Mouse (Mus musculus) regulatory T cell (primary cell): ENCODE results near the gene Tulp4.

Experiments
- in situ Hi-C: fragments of 300-600 bp; cut with MboI, MseI; formaldehyde crosslinking; loops from one replicate; pipeline ENCODE4 v1.15.1; 2025; ENCODE audit warnings: high pct_unique_total_duplicates

Tulp4 gene

DNA sequence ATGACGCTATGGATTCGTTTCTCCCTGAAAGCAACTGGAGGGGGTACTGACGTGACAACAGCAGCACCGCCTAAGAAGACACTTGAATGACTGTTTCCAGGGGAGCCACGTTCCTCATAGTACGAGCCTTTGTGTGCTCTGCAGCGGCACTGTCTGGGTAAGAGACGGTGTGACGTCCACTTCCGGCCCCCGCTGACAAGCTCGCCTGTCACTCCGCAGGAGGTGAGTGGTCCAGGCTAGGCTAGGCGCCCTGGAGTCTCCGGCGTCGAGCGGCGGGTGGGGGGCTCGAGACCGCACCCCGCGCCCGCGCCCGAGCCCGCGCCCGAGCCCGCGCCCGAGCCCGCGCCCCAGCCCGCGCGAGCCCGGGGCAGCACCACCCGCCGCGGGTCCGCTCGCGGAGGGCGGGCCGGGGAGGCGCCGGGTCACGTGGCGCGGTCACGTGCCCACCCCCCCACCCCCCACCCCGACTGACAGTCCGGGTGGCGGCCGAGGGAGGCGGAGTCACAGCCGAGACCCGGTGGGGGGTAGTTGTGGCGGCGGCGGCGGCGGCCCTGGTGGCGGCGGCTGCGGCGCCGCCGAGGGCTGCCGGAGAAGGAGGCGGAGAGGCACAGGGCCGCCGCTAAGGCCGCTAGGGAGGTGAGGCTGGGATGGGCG is at the start of gene Tulp4:
TSS of gene Tulp4 (plus strand) at position 77 of the 654 bp plus-strand sequence.
- in situ Hi-C loops = no loop called here

DNA sequence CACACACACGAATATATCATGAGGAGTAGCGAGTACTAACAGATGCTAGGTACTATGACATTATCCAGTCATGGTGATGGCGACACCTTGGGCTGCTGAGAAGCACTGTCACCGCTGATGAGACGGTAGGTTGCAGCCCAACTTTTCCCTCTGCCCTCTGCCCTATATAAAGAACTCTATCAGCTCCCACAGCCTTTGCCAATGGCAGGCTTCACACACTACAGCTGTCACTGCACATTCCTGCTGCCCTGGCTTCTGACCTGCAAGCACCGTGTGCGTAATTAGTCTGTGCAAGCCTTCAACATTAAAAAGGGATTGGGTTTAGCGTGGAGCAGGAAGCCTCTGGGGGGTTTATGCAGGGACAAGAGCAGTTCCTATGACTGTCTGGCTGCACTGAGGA is 43.4 kb upstream of the Tulp4 start:
- in situ Hi-C loops = no loop called here

DNA sequence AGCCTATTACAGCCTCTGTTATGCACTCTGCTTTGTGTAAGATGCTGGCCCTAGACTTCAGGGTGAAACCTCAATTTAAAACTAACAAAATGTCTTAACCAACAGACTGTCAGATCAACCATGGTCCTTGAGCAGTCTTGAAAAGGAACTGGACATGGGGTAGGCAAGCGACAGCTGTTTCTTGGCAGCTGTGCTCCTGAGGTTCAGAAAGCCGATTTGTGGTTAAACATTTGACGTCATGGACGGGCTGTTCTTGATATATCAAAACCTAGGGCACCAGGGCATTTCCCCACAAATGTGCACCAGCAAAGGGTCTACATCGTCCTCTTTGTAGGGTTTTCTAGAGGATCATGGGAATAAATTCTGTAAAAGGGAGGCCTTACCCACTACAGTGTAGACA is 42.7 kb upstream of the Tulp4 start:
- in situ Hi-C loops = no loop called here

DNA sequence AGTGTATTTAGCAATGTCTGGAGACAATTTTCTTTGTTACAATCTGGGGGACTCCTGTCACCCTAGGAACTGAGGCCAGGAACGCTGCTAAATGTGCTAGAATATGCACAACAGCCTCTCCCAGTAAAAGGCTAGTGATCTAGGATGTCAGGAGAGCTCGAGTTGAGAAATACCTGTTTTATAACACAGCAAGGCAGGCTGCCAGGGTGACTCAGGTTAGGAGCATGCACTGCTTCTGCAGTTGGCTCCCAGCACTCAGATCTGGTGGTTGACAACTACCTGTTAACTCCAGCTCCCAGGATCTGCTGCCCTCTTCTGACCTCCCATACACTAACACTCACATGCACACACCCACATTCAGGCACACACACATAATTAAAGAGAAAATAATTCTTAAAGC is 40.2 kb upstream of the Tulp4 start:
- in situ Hi-C loops = no loop called here

DNA sequence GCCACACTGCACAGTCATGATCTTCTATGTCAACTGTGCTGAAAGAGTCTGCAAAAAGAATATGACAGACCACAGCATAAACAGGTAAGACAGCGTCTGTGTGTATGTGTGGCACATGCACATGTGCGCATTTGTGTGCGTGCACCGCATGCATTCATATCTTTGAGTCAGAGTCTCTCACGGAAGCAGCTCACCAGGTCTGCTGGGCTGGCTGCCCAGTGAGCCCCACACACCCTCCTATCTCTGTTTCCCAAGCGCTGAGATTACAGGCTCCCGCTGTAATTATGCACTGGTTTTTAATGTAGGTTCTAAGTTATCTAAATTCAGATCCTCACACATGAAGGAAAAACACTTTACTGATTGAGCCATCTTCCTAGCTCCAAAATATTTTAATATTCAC is 38.6 kb upstream of the Tulp4 start:
- in situ Hi-C loops = no loop called here

DNA sequence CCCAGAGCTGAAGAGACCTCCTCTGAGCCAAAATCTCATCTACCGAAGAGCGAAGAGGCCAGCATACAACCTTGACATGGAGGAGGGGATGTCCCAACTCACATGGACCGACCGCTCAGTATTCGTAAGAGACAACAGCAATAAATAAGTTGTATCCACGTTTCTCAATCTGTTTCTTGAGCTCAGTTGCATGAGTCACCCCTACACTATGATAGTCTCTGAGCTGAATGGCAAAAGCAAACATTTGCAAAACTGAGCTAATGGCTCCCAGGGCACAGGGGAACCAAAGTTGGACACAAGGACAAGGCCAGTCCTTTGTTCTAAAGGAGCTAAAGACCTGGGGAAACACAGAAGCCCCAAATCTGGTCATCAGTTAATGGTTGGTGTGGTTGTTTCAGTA is 36.4 kb upstream of the Tulp4 start:
- in situ Hi-C loops = no loop called here

DNA sequence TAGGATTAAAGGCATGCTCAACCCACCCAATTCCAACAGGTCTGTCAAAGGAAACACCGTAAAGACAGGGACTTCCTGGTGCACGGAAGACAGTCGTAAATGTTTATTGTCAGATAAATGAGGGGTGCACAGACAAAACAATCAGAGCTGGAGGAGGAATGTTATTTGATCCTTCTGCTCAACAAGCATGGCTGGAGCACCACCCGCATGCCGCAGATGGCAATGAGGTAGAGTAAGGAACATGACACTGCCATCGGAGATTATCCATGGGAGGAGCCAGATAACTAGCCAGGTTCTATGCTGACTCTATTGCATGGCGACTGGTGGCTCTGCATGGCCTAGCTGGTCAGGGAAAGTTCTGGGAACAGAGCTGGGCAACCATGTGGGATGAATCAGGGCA is 32.8 kb upstream of the Tulp4 start:
- in situ Hi-C loops = no loop called here

DNA sequence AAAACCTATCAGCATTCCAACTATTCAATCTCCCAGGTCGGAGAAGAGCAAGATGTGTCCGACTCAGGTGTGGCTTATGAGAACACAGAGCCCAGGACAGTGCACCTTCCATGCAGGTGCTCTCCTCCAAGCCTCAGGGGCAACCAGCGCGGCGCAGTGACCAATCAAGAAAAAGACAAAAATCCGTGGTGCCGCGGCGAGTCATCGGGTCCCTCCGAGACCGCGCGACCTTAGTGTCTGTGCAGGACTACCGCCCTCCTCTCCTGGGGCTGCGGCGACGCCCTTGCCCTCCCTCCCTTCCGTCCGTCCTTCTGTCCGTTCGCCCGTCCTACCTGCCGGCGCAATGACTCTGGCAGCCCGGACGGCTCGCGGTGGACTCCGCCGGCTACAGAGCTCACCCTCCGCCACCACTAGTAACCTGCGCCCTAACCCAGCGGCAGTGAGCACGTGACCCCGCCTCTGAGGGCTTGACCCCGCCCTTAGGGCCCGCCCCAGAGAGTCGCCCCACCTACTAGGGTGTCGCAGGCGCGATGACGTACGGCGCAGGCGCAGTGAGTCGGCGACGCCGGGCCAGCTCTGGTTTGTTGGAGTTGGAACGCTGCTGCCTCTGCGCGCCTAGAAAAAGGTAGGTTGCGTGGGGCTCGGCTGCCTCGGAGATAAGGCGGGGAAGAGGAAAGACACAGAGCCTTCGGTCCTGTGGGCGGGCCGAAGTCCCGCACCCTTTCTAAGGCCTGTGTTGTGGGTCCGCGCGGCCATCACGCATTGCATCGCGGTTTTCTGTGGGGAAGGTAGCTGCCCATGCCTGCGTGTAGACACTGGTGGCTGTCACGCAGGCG is 26.7 kb upstream of the Tulp4 start, which contains the start of the genes Serac1 and Gtf2h5:
TSS of gene Serac1 (minus strand) at position 455 of the 836 bp plus-strand sequence.
TSS of gene Gtf2h5 (plus strand) at position 500 of the 836 bp plus-strand sequence.
- in situ Hi-C loops = no loop called here

DNA sequence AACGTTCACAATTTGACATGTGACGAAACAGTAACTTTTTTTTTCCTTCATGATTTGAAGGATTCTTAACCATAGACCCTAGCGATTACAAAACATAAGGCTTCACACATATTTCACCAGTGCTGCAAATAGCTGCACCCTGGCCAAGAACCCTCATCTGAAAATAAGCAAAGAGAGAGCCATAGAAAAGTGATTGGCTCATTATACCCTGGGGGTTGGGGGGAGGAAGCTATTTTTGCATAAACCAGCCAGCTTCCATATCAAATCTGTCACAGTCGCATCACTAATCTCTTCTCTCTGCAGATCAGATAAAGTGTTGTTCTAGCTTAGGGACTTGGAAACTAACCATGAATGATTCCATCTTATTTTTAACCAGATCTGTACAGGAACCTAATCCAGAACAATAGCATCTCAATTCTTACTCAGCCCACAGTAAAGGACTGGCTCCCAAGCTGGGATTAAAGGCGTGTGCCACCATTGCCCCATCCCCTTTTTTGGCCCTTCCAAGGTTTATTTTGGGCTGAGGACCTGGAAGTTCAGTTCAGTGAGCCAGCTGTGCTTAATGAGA is 22.8 kb upstream of the Tulp4 start:
- in situ Hi-C loops = no loop called here

DNA sequence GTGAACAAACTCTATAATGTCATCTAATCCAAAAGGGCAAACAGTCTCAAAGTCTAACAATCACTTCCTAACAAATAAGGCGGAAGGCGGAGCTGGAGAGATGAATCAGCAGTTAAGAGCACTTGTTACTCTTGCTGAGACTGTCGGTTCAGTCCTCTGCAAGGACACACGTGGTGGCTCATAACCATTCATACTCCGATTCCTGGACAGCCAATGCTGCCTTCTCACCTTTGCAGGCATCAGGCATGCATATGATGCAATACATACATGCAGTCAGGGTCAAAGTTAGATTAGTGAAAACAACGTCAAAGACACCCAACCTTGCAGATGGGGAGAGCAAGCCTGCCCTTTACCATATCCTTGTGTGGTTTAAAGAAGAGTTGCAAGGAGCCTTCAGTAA is 14.6 kb upstream of the Tulp4 start:
- in situ Hi-C loops = loop anchor here (10.0 kb wide), 1 partner anchor 293 kb away; no protein-coding TSS in a partner anchor

DNA sequence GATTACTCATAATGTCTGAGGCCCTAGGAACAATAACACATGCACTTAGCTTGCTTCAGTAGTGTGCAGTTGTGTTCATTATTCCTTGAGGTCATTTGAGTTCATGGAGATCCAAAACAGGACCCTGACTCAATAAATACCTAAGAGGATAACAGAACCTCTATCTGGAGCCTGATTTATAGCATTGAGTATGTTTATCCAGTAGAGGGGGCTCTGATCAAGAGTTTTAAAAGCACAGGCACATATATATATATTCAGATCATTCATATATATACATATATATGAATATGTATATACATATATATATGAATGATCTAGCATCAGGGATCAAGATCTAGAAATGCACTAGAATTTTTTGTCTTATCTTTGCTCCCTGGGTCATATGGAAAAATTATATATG is 10.7 kb upstream of the Tulp4 start:
- in situ Hi-C loops = loop anchor here (10.0 kb wide), 1 partner anchor 289 kb away; no protein-coding TSS in a partner anchor

DNA sequence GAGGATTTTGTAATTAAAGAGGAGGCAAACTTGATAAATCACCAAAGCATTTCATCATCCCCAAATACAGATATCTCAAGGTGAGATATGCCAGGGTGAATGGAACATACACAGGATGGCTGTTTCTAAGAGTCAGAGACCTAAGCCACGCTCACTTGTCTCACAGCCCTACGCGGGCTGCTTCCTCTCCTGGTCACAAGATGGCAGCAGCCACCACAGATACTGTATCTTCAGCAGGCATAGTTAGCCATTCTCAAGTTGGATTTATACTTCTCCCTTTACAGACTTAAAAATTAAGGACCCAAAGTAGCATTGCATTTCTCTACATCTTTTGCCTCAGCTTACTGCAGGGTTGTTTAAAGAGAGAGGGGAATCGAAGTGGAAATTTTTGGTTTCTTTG is 8.4 kb upstream of the Tulp4 start:
- in situ Hi-C loops = loop anchor here (10.0 kb wide), 1 partner anchor 287 kb away; no protein-coding TSS in a partner anchor

DNA sequence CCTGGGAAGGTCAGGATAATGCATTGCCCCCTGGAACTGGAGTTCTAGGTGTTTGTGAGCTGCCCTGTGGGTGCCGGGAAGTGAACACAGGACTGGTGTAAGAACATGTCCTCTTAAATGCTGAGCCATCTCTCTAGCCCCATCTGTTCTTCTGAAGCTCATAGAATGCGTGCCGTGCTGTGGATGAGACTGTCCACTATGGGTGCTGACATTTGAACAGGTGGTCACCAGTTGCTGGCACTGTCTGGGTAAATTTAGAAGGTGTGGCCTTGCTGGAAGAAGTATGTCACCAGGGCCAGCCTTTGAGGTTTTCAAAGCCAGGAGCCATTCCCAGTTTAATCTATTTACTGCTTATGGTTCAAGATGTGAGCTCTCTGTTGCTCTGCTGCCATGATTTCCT is 4.0 kb upstream of the Tulp4 start:
- in situ Hi-C loops = no loop called here

DNA sequence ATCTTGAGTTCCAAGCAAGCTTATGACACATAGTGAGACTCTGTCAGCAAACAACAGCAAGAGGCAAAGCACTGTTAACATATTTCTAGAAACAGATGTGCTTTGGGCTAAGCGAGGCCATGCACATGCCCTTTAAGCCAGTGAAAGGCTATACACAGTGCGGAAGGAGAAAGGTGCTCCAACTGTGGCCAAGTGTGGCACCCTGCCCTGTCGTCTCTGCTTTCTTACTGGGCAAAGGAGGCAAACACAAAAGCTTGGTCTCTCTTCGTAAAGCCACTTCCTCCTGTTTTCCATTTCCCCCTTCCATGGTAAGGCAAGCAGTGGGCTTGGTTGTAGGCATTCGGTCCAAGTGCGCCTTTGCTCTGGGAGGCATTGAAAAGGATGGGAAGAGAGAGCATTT is 2.7 kb upstream of the Tulp4 start:
- in situ Hi-C loops = no loop called here

DNA sequence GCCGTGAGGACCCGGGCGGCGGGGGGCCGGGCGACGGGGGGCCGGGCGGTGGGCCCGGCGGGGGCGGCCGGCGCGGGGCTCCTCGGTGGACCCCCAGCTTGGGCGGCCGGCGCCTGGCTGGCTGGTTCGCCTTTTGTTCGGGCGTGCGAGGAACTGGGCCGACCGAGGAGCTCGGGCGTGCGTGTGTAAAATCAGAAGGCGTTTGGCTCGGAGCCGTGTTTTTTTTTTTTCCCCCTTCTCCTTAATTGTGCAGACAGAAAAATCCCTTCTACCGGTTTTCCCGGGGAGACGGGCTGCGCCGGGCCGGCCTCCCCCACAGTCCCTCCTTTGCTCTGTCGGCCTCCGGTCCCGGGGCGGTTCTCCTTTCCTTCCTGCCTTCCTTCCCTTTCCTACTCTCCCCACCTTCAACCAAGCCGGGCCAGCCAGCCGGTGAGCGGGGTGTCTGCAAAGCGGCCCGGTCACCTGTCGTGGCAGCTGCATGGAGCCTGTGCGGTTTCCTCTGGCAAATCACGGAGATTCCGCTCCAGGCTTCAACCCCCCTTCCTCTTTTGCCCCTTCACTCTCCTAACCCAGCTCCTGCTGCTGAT is 871 bp downstream of the Tulp4 start:
- in situ Hi-C loops = no loop called here

DNA sequence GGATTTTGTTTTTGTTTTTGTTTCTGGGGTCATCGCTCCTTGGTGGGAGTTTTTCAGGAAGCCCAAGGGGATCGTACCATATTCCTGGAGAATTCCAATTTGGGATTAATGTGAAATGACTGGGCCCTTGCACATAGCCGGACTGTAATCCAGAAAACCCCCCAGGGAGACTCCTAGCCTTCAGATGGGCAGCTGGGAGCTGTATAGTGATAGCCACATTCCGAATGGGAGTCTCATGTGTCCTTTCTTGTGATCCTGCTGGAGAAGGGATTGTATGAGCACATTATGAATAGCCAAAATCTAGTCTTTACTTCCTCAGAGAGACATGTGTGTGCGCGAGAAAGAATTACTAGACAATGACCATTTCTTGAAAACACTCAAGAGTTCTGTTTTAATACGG is 1.9 kb downstream of the Tulp4 start:
- in situ Hi-C loops = no loop called here

DNA sequence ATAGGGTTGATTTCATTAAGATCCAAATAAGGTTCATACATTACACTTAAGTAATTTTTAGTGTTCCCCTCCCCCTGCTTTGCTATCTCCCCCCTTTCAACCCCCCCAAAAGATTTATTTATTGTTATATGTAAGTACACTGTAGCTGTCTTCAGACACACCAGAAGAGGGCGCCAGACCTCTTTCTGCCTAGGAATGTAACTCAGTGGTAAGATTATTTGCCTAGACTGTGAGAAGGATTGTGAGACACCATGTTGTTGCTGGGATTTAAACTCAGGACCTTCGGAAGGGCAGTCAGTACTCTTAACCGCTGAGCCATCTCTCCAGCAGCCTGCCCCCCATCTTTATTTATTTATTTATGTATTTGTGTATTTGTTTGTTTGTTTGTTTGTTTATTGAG is 4.7 kb downstream of the Tulp4 start:
- in situ Hi-C loops = no loop called here

DNA sequence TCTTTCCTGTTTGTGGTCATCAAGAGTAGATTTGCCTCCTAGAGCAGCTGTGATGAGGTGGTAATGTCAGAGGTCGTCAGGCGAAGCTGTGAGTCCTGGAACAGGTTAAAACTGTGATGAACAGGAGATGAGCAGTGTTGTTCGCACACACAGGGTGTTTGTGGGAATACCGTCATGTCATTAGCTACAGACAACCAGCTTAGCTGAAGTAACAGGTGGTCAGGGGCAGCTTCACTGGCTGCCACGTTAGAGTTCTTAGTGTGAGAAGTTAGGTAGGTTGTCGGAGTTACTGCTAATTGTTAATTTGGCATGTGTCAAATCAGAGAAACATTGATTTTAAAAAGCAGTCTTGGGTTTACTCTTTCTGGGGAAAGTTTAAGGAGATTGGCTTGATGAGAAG is 7.4 kb downstream of the Tulp4 start:
- in situ Hi-C loops = no loop called here

DNA sequence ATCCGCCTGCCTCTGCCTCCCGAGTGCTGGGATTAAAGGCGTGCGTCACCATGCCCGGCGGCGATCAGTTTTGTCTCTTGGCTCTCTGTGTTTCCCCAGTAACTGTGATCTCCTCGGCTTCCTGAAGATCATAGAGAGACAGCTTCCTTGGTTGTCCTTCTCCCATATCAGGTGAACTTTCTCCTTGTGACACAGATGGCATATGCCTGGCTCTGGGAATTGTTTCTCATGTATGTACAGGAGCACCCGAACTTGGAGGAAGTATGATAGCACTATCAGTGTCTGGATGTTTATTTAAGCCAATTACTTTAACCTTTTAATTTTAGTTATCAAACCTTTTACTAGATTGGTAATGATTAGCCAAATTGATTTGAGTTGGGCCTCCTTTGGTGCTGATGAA is 8.8 kb downstream of the Tulp4 start:
- in situ Hi-C loops = no loop called here

DNA sequence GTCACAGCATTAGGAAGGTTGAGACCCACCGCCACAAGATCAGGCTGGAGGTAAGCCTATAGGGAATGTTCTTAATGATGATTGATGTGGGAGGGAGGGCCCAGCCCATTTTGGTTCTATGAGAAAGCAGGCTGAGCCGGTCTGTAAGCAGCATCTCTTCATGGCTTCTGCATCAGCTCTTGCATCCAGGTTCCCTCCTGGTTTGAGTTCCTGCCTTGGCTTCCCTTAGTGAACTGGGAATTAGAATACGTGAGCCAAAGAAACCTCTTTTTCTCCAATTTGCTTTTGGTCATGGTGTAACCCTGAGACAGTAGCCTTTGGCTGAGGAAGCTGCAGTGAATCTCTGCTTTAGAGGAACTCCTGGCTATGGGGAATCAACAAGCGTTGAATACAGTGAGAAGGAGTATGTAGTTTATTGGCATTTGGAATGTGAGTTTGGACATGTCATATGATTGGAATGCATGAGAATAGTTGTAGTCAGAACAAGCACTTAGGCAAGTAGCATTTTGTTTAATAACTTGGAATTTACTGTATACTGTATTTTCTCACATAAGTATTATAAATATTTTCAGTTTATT is 11.0 kb downstream of the Tulp4 start:
- in situ Hi-C loops = no loop called here

DNA sequence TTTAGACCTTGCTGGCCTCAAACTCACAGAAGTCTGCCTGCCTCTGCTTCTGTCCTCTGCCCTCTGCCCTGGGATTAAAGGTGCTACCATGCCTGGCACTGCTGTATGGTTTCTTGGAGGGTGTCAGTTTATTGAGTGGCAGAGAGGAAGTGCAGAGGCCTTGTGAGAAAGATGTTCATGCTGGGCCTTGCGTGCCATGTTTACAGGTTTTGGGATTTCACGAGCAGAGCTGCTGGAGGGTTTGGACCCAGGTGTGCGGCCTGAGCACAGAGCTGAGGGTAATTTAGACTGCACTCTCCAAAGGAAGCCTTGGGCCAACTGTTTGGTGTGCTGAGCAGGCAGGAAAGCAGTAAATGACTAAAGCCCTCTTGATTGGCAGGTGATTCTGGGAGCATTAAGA is 11.7 kb downstream of the Tulp4 start:
- in situ Hi-C loops = no loop called here

DNA sequence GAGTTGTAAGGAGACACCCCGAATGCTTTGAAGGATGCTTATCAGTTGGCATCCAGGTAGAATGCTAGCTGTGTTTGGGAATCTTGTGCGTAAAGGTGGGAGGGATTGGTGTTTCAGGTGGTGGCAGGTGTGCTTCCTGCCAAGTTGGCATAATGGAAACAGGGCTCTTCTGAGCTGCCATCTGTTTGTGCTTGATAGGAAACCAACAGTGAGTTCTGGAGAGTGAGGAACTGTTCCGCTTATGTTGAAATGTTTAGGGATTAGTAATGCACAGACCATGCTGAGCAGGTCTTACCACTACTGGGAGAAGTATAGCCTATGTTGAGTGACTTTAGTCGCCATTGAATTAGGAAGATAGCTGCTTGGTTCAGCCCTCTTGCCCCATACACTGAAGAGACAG is 12.6 kb downstream of the Tulp4 start:
- in situ Hi-C loops = no loop called here
